Mouse (Mus musculus): Measurements from ENCODE around the gene H2afz.
"Not testable (repeated sequence)": the region's sequence is repeated elsewhere in the genome, so short reads cannot be mapped to it uniquely, and the experiment has no call there.

Gene H2afz

GRCm38 (mm10) chr3:137864124-137864987 is at the start of gene H2afz:
H2afz (plus strand) TSS chr3:137864487.
- peak; percentile 97 to 98 for DNase-seq (ENCODE audit: low spot score in 2 of 2)

- DNase-seq (ENCODE audit: low spot score in 2 of 2), result no peak
Measured at GRCm38 (mm10) chr3:137818713-137819112, 45.6 kb upstream of the H2afz start.

DNA sequence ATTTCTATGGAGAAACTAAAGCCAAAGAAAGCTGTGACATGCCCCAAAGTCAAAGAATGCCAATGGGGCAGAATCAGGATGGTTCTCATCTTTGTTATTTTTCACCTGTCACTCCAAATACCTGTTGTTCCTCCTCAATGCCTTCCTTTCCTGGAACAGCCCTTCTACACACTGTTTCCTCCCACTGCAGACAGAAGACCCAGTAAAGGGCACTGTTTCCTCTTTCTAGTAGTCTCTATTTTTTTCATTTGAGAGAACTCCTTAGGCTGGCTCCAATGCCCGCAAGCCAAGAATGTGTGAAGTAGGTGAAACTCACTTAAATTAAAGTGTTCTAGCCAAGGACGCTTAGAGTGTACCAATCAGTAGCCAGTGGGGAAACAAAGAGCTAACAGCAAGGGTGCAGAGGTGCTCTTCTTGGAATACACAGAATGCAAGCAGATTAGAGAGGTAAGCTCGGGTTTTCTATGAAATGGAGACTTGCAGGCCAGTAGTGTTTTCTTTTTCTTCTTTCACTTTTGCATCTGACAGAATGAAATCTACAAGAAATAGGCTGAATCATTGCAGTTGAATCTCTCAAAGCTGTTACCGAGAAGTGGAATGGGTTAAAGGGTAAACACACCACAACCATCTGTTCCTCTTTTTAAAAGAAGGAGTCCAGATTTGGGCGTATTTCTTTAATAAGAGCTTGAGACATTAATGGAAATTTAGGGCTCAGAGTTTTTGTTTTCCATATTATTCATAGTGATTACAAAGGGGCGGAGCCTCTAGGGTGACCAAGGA is 43.4 kb upstream of the H2afz start:
- no peak for DNase-seq (ENCODE audit: low spot score in 2 of 2)

DNA sequence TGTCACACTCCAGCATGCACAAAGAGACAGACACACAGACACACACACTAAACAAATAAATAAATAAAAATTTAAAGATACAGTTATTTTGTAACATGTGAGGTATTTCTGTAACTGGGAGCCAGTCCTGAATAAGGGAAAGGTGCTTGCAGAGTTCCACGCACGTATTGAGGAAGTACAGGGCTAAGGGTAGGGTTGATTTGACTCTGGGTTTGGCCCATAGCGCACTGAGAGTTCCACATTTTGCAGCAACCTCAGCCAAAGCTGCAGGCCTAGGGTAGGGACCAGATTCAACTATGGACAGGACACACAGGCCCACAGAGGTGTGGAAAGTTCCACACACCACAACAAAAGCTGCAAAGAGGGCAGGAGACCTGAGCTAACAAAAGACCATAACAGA is 41.0 kb upstream of the H2afz start:
- DNase-seq (ENCODE audit: low spot score in 2 of 2), result no peak

- DNase-seq (ENCODE audit: low spot score in 2 of 2), result no peak
Measured at GRCm38 (mm10) chr3:137827678-137828077, 36.6 kb upstream of the H2afz start.

- DNase-seq (ENCODE audit: low spot score in 2 of 2), result no peak
Measured at GRCm38 (mm10) chr3:137831156-137831555, 33.1 kb upstream of the H2afz start.

- DNase-seq (ENCODE audit: low spot score in 2 of 2), result no peak
Measured at GRCm38 (mm10) chr3:137833128-137833527, 31.2 kb upstream of the H2afz start.

GRCm38 (mm10) chr3:137833698-137834097 is 30.6 kb upstream of the H2afz start:
- no peak for DNase-seq (ENCODE audit: low spot score in 2 of 2)

GRCm38 (mm10) chr3:137836543-137836942 is 27.7 kb upstream of the H2afz start:
- DNase-seq (ENCODE audit: low spot score in 2 of 2), result no peak

- no peak for DNase-seq (ENCODE audit: low spot score in 2 of 2)
Measured at GRCm38 (mm10) chr3:137838160-137838559, 26.1 kb upstream of the H2afz start.

DNA sequence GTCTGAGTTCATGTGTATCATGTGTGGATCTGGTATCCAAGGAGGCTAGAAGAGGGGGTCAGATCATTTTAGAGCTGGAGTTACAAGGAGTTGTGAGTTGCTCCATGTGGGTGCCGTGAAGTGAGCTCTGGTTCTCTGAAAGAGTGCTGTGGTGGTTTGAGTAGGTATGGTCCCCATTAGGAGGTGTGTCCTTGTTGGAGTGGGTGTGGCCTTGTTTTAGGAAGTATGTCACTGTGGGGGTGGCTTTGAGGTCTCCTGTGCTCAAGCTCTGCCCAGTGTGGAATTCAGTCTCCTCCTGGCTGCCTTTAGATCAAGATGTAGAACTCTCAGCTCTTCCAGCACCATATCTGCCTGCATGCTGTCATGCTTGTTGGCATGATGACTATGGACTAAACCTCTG is 21.3 kb upstream of the H2afz start:
- DNase-seq (ENCODE audit: low spot score in 2 of 2), result no peak

DNA sequence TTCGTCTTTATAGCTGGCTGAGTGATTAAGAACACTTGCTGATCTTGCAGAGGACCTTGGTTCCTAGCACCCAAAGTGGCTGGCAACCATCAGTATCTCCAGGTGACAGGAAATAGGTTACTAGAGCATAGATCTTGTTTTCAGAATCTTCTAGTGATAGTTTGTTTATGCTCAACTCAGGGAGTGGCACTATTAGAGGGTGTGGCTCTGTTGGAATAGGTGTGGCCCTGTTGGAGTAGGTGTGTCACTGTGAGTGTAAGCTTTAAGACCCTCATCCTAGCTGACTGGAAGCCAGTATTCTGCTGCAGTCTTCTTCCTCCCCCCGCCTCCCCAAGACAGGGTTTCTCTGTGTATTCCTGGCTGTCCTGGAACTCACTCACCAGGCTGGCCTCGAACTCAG is 20.0 kb upstream of the H2afz start:
- no peak for DNase-seq (ENCODE audit: low spot score in 2 of 2)

DNA sequence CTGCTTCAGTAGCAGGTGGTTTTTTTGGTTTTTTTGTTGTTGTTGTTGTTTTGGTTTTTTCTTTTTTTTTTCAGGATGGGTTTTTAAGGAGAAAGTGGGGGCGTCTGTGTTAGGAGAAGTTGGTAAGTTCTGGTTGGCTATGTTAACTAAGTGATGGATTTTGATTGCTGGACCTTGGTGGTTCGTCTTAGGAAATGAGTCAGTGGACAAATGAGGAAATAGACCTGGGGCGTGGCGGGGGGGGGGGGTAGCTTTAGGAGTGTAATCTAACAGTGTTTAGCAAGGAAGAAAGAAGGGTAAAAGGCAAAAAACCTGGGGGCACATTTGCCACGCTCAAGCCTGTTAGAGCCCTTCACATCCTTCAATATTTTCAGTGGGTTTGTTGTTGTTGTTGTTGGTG is 17.7 kb upstream of the H2afz start:
- DNase-seq (ENCODE audit: low spot score in 2 of 2), result no peak

DNA sequence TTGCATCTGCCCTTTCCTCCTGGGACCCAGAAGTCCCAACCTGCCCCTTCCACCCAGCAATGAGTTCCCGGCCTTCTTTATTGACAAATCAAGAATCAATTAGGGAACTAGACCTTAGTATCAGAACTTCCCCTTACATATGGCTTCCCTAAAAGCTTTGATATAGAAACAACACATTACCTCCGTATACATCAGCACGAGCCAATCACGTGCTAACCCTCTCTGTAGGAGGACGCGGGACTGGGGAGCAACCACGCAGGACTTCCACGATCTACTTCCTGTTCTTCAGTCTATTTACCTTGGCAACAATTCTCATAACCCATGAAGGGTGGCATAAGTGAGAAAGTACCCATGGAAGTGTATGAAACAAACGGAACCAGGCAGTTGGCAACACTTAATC is 15.9 kb upstream of the H2afz start:
- no peak for DNase-seq (ENCODE audit: low spot score in 2 of 2)

GRCm38 (mm10) chr3:137849697-137850096 is 14.6 kb upstream of the H2afz start:
- no peak for DNase-seq (ENCODE audit: low spot score in 2 of 2)

DNA sequence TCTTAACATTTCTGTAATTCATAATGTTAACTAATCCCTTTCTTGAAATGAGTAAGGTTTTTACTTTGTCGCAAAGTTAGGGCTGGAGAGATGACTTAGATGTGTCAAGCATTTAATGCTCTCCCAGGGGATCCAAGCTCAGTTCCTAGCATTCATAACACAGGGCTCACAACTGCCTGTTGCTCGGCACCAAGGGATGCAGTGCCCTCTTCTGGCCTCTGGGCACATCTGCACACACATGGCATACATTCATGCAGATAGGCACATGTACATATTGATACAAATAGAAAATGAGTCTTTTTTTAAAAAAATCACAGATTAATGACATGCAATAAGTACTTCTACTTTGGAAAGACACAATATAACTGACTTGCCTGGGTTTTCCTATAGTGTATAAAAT is 13.1 kb upstream of the H2afz start:
- DNase-seq (ENCODE audit: low spot score in 2 of 2), result no peak

DNA sequence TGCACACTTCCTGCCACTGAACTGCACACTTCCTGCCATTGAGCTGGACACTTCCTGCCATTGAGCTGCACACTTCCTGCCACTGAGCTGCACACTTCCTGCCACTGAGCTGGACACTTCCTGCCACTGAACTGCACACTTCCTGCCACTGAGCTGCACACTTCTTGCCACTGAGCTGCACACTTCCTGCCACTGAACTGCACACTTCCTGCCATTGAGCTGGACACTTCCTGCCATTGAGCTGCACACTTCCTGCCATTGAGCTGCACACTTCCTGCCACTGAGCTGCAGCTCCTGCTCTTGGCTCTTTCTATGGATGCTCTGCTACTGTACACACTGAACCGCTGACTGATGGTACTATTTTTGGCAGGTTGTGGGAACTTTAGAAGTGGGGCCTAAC is 11.3 kb upstream of the H2afz start:
- not testable (repeated sequence) for DNase-seq (ENCODE audit: low spot score in 2 of 2)

GRCm38 (mm10) chr3:137855328-137855727 is 9.0 kb upstream of the H2afz start:
- DNase-seq (ENCODE audit: low spot score in 2 of 2), result no peak

GRCm38 (mm10) chr3:137856061-137856460 is 8.2 kb upstream of the H2afz start:
- no peak for DNase-seq (ENCODE audit: low spot score in 2 of 2)

DNA sequence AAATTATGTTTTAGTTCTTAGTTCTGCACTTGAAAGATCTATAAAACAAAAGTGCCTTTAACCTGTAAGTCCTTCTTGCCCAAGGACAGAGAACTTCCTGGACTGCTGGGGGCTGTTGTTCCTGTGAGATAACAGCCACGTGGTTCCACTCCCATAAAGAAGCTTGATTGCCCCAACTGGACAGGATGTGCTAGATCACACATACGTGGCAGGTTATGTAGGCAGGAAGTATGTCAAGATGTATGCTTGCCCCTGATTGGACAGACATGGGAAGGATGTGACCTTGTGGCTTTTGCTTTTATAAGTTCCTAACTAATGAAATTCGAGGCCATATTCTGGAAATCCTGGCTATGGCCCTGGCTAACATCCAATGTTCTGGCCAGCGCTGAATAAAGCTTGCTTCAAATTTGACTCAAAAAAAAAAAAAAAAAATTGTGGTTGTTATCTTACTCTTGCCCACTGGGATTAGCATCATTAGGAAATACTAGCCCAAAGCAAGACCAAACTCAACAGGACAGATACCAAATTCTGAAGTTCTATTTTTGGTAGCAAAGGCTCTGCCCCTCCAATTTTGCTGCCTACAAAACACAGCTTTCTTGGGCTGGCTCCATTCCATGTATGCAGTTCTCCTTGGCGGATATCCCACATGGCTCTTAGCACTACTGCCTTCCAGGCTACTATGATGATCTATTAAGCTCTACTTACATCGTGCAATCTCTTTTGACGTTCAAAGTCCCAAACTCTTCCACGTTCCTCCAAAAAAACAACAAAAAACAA is 3.7 kb upstream of the H2afz start:
- no peak for DNase-seq (ENCODE audit: low spot score in 2 of 2)

DNA sequence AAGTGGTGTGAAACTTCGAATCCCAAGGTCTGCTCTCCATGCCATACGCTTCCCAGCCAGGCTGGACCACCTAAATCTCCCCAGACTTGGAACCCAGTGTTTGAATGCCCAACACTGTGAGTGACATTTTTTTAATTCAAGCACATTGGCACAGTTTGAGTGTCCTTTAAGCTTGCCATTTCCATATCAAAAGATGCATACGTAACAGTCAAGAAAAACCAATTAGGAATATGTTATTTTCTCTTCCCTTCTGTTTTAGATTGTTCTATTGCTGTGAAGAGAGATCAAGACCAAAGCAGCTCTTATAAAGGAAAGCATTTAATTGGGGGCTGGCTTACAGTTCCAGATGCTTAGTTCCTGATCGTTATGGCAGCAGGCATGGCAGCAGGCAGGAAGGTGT is 2.9 kb upstream of the H2afz start:
- DNase-seq (ENCODE audit: low spot score in 2 of 2), result no peak

DNA sequence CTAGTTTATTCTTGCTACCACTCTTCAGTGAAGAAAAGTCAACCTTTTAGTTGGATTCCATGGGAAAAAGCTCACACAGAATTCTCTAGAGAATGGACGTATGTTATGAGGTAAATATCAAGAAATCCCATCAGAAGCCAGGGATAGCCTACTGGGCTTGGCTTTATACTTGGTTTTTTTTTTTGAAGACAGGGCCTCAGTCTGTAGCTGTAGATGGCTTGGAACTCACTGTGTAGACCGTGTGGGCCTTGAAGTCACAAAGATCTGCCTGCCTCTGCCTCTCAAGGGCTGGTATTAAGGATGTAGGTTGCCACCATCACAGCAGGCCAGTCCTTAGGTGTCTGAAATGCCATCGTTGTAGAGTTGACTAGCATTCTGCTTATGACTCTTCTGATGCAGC is 1.7 kb upstream of the H2afz start:
- DNase-seq (ENCODE audit: low spot score in 2 of 2), result no peak
